Mouse (Mus musculus) Muller cell, postnatal 12 days (primary cell): ENCODE results near the gene Irak4.

Source experiments
- DNase-seq: peaks from one replicate; pipeline ENCODE4 v3.0.0-alpha.2; 2015; ENCODE audit errors: inconsistent ontology term

Irak4 gene

DNA sequence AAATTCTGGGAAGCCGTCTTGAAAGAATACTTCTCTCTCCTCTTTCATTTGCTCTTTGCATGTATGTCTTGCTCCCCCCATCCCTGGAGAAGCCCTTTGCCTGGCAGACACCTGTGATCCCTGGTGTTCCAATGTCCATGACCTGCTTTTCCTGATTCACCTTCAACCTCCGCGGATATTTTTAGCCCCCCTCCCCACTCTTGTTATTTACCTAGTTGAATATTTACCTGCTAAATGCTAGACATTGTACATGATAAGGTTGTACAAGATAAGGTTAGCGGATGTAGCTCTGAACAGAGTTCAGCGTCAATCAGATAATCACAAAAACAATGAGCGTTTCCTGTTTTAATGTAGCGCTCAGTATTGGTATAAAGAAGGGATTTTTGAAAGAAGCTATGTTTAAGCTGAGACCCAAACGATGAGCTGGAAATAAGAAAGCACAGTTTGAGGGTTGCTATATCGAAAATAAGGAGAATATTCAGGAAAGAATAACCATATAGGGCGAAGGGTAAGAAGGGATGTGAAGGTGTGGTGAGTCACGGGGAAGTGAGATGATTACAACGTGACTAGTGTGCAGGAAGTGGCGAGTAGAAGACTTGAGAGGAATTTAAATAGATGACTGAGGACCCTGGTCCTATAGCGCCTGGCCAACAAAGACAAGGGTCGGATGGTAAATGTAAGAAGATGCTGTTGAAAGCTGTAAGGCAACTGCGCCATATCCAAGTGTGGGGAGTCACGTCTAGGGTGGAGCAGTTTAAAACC is 15.6 kb downstream of the Irak4 start:
- DNase-seq = no peak

DNA sequence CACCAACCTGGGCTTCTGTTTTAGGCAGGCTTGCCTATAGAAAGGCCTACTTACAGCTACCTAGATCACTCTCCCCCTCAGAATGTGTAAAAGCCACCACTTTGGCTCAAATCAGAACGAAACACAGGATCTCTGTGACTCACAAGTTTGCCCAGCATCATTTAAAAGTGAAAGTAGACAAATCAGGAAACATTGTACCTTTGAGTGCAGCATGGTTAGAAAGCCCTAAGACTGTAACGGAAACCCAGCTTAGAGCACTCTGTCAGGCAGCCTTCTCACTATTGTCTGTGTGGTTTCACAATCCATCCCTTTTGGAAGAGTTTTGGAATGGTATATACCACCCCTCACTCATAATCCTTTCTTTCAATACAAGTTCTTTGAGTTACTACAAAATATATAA is 21.5 kb downstream of the Irak4 start:
- DNase-seq = no peak

DNA sequence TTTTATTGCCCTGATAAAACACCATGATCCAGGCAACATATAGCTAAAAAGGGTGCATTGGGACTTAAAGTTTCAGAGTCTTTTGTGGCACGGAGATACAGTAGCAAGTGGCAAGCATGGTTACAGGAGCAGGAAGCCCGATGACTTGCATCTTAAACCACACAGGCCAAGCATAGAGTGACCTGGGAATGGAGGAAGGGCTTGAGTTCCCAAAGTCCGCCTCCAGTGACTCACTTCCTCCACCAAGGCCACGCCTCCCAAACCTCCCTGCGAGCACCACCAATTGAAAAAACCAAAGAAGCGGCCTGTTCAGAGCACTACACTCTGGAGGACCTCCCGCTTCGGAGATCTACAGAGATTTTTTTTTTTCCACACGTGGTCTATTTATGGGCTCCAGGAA is 22.4 kb downstream of the Irak4 start:
- DNase-seq = no peak

DNA sequence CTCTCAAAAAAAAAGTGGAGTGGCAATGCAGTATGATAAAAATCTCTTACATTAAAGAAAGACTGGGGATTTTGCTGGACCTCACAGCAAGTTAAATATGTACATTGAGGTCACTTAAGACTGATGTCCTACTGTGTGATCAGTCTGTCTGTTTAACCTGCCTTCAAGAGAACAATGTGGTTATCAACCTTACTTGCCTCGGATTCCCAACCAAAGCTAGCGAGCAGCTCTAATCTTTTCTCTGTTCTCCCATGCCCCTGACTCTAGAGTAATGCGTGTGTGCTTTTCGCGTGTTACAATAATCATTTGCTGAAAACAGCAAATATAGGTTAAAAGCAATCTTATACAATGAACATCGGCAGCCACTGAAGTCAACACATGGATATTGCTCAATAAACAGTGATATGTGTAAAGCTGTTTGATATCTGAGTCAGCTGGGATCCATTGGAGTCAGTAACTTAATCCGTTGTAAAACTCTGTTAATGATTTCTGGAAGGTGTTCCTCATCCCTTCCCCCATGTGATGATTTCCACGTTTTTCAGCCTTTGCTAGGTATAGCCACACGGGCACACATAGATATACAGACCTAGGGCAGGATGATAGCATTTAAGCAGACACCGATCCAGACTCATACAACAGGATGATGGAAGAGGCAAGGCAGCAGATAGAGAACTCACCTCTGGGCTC is 25.2 kb downstream of the Irak4 start:
- DNase-seq = no peak

DNA sequence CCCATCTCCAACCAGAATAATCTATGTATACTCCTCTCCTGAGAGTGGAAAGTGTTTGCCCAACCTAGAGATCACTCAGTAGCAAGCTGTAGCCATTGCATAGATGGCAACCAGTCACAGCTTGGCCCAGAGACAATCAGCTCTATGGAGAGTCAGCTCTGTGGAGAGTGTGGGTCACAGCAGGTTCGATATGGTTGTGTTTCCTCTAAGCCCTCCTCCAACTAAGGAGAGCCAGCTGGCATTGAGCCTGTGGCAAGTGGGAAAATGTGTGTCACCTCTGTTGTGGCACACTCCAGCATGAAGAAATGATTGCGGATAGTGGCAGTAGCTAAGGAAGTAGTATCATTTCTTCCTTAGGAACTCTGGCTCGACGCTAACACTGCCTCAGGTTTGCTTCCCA is 28.1 kb downstream of the Irak4 start:
- peak; percentile 25 for DNase-seq

DNA sequence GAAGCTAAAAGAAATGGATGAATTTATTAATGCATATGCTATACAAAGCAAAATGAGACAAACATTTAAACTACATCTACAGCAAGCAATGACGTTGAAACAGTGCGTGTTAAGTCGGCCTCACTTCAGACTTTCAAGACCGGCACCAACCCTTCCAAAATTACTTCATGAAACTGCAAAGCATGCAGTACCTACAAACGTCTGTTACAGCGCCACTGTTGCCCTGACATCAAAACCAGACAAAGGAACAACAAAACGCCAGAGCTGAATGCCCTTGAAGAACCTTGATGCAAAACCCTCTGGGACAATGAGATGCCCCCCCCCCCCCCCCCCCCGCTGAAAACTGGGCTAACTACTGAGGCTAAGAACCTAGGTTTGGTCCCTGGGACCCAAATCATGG is 29.3 kb downstream of the Irak4 start:
- no peak for DNase-seq

DNA sequence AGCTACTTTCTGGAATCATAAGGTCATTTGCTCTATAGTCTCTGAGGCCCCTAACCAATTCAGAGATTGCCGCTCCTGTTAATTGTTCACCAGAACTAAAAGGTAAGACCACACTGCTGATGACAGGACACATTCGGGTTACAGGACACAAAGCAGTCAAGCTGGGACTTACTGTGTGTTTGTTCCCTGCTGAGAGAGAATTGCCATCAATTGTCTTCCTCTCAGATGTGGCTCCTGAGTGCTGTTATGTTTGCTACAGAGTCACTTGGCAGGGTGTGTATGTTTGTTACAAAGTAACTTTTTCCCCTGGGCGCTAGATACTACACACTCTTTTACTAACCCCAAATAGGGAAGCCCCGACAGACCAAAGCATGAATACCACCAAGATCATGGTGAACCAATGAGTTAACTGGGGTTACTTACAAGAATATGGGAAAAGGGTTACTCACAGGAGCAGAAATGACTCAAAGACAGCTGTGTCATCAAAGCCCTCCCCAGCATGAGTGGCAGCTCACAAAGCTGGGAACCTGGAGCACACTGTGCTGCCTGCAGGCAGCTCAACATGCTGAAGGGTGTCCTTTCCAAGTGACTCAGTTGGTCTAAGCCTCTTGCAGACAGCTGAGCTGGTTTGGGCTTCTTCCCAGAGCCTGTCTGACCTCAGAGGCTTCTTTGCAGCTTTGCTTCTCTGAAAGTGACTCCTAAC is 31.3 kb downstream of the Irak4 start:
- DNase-seq = peak; percentile 32

DNA sequence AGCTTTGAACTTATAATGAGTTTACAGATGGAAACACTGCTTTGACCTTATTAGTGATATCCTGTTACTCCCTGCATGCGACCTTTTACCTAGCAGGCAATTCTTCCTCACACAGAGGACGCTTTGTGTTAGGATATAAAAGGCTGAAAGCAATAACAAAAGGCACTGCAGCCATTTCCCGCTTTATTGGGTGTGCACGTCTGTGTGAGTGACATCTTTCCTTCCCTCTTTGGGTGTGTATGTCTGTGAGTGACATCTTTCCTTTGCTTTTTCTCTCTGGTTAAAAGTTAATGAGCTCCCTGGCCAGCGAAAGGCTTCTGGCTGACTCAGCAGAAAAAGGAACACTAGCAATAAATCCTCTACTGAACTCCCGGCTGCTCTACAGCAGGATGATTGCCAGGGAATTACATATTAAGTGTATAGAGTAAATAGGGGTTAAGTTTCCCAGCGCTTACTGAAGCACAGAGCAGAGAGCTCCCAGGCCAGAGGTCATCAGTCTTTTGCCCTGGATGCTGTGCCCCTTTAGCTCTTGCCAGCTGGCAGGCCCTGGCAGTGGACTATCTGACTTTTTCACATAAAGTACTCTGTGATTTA is 38.7 kb downstream of the Irak4 start:
- no peak for DNase-seq

DNA sequence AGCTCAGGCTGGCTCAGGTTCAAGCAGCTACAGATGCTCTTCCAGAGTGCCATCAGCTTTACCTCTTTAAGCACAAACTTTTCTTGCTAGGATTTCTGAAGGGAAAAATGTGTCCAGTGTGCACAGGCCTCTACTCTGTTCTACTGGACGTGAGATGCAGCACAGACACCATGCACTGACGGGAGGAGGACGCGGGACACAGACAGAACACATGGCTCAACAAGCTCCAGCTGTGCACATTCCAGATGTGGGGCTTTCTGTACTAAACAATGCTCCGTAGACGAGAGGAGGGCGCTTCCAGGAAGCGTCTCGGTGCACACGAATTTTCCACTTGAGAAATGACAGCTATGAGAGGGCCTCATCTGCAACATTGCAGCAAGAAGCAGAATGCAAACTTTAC is 39.7 kb downstream of the Irak4 start:
- no peak for DNase-seq

DNA sequence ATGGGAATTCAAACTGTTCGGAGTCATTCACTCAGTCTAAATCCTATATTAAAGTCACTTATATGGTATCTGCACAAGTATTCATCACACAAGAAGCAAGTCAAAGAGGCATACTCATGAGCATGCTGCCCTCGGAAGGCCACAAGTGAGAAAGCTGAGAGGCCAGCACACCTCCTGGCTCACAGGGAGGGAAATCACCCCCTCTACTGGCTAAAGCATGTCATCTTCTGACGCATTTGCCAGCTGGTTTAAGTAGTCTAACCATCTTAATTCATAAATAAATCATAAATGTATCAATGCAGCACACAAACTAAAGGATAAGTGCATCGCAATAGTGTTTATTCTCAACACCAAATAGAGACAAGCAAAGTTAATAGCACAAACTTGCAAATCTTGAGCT is 41.3 kb downstream of the Irak4 start:
- DNase-seq = no peak

DNA sequence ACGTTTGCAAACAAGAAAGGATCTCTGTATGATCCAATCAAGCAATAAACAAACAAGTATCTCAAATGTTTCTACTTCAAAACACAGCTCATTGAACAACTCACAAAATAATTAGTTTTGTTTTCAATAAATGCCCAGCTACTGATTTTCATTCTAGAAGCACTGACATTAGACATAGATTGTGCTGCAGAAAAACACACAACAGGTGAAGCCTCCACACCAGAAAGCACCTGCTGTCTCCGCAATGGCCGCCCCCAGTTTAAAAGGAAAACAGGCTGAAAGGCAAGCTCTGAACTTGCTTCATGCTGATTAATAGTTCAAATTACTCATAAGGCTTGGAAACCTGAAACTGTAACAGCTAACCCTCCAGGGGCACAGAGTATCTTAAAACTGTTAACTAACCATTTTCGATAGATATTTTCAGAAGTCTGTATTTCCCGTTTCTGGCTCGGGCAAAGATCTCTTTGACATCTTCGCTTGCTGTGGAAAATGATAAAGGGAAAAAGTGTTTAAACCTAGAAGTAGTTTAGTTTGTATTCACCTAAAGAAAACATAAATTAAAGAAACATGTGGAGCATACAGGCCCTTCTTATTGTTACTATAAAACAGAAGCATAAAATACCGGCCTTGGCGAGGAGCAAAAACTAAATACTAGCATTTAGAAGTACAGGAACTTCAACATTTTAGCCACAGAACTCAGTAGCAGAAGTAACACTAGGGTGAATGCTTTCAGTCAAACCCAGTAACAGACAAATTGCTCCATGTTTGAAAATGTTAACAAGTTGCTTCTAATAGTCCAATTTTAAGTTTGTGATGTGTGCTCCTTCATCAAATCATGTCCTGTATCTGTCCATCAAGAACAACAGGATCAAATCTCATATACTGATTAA is 44.6 kb downstream of the Irak4 start:
- DNase-seq = no peak

DNA sequence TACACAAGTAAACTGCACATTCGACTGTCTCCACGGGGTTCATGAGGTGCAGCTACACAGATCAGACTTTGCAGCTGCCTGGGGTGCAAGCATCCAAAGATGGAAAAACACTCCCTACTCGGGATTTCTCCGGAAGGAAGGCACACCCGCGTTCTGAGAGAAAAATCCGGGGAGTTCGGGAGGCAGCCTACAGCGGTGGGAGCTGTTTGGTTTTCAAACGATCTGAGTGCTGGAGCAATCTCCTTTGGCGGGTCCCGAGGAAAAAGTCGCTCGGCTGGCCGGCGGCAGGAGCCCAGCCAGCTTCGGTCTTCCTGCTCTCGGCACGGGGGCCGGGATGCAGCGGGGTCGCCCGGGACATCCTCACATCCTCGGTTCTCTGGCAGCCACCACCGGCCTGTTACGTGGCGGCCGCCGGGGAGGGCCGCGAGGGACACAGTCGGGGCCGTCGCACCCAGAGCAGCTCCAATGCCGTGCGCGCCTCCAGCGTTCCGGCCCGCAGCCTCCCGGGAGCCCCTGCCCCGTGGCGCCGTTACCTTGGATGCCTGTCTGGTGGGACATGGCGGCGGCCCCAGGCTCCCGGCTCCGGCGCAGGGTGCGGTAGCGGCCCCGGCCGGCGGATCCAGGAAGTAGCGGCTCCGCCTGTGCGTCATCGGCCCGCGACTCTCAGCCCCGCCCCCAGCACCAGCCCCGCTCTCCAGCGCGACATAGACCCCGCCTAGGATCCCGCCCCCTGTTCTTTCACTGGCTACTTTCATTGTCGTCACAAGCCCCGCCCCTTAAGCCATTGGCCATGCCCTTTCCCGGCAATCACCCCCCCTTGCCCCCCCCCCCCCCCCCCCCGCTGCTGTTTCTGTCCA is 46.0 kb downstream of the Irak4 start, which contains the start of gene Twf1:
Gene Twf1, minus strand, starts transcription at position 671 of the 857 bp plus-strand sequence.
- peak; percentile 98 for DNase-seq

DNA sequence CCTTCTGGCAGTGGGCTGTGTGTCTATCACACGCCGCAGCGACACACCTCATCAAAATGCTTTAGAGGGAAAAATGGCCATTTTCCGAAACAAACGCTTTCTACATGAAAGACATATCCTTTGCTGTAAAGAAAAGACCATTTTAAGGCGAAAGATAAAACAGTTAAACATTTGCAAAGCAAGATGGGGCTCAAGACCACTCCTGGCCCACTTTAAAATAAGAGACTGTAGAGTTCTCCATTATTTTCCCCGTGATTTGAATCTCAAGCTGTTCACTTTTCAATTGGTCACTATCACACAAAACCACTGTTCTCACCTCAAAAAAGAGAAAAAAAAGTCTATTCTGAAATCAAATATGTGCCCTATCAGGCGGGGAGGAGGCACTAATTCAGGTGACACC is 46.6 kb downstream of the Irak4 start:
- no peak for DNase-seq

DNA sequence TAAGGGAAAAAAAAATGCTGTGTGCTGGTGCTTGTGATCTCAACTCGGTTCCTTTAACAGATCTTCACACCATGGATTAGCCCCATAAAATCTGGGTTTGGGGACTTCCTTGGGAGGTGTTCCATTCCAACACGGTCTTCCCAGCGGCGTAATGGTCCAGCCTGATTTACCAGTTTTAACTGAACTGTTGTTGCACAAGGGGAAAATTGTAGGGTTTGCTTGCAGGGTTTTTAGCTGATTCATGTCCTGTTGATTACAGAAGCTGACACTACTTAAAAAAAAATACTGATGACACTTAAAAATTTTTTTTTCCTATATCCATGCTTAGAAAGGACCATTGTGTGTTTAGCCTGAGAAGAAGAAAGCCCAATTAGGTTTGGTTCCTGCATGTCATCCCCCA is 47.9 kb downstream of the Irak4 start:
- no peak for DNase-seq

DNA sequence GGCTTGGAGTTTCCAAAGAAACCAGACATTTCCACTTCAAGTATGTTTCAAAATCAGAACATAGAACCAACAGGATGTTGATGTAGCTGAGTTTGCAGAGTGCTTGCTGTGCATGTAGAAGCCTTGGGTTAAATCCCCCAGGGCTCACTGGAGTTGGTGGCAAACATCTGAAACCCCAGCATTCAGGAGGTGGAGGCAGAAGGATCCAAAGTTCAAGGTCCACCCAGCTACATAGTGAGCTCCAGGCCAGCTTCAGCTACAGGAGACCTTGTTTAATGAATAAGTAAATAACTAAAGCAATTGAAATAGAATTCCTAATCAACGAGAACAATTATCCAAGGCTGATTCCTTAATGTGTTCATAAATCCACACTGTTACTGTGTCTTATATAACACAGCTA is 50.1 kb downstream of the Irak4 start:
- no peak for DNase-seq

DNA sequence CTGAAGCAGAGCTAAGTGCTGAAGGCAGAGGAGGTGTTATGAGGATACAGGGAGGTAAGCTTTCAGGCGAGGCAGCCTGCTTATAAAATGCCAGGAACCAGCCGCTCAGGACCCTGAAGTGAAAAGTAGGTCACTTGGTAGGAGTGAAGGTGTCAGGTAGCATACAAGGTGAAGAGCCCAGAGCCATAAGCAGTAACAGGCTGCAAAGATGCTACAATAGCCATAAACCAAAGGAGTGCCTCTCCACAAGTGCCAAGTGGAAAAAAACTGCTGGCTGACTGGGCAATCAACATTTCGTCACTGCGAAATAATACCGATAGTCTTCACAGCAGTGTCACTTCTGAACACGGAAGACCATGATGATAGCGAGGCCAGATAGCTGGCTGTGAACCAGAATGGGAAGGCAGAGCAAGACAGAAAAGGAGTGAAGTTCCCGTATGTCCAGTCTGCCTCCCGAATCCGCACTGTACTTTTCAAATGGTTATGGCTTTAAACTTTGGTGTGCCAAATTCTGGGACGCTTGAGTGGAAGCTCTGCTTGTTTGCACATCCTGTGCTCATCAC is 56.8 kb downstream of the Irak4 start:
- DNase-seq = no peak

DNA sequence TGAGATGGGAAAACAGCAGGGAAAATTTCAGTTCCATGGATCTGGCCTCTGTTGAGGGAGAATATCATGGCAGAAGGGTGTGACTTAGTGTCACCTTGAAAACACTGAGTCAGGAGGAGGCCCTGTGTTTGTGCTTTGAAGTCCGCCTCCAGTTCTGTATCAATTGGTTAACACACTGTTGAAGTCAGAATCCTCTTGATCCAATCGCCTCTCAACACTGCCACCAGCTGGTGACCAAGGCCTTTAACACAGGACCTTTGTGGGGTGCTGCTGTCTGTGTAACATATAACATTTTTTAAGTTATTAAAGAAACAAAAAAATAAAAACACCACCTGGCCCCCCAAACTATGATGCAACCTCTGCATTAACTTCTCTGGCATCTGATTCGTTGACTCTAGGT is 57.9 kb downstream of the Irak4 start:
- peak; percentile 26 for DNase-seq

DNA sequence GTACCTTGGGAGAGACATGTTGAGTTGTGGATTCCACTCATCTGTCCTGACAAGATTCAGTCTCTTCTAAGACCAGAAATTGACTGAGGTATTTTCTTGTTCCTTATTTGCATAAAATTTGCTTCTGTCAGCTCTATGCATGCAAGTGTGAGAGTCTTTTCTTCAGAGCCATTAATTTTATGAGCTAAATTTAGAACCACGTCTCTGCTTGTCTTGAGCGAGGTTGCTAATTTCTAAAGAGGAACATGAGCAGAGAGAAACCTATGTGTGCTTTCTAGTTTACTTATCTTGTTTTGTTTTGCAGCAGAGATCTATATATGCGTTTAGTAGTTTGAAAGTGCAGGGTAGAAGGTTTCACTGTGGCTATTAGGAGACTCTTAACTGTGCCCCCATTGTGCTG is 59.0 kb downstream of the Irak4 start:
- no peak for DNase-seq

DNA sequence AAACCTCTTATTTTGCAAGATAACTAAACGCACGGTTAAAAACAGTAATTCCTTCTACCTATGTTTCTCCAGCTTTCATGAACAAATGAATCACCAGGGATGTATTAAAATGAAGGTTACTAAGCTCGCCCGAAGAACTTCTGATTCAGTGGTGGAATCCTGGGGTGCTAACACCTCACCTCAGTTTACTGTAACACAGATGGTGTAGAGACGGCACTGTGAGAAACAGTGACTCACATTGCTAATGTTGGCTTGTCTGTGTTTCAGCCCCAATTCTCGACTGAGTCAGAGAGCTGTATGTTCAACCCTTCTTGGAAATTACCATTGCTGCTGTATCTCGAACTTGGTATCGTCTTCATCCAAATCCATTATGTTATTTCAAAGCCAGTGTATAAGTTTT is 64.3 kb downstream of the Irak4 start:
- DNase-seq = no peak

DNA sequence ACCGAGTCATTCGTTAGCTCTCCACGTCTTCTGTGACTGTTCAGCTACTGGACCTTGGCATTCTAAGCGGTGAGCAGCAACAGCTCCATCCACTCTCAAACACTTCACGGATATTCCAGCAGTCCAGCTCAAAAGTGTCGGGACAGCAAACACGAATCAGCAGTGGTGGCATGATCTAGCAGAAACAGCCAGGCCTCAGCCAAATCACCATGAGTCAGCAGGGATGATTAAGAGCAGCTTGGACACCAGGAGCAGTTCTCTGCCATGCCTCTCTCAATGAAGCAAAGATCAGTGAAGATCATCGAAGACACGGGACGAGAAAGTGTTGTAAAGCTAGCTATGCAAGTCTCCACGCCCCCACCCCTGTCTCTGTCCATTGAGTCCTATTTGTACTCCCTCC is 72.6 kb downstream of the Irak4 start:
- no peak for DNase-seq
